ENCODE assay signal across 8 mouse cellular contexts in genomic region chr14:21481231-21481630, GRCm38 (mm10). TPM values are rescaled to one million over a fixed set of nuclear protein-coding genes. Genes with fewer than 3 reads are reported as not detected.
DNase-seq lines count a peak whose midpoint lies in the region; ATAC-seq lines count a peak whose summit lies in the region.

Gene Kat6b, plus strand, starts transcription at chr14:21481434.

- H3K79me2 ChIP-seq in macrophage (ENCODE audit: inconsistent target) = no peaks in the 10 kb centered on the region

- no peak within 1 kb of the TSS for H3K4me2 ChIP-seq in embryonic facial prominence, embryonic 12.5 days (replicated peaks)

- H3K4me3 ChIP-seq in embryonic facial prominence, embryonic 12.5 days = no peak within 1 kb of the TSS
- H3K4me3 ChIP-seq in macrophage (ENCODE audit: inconsistent target) = no peak within 1 kb of the TSS

- no peaks in the 10 kb centered on the region for H3K27me3 ChIP-seq in embryonic facial prominence, embryonic 12.5 days

- no peaks in the 10 kb centered on the region for H3K36me3 ChIP-seq in embryonic facial prominence, embryonic 12.5 days
- no peaks in the 10 kb centered on the region for H3K36me3 ChIP-seq in macrophage (ENCODE audit: inconsistent target)

- WGBS in embryonic facial prominence, embryonic 12.5 days = 88% methylated on average over 7 of the region's 7 CpGs
- WGBS in macrophage (ENCODE audit: missing documents) = 93% methylated on average over 7 of the region's 7 CpGs

- intact Hi-C loops in heart, postnatal 25 days (cut with DNase I) = no loop called here

- H3K4me1 ChIP-seq in embryonic facial prominence, embryonic 12.5 days = no peaks in the 10 kb centered on the region

- no peaks in the 10 kb centered on the region for H3K9me3 ChIP-seq in embryonic facial prominence, embryonic 12.5 days

- no peak within 1 kb of the TSS for H3K9ac ChIP-seq in embryonic facial prominence, embryonic 12.5 days

- H3K27ac ChIP-seq in embryonic facial prominence, embryonic 12.5 days = no peak within 1 kb of the TSS
- H3K27ac ChIP-seq in macrophage = no peak within 1 kb of the TSS

- DNase-seq in layer of hippocampus, adult 8-10 months (ENCODE audit: low spot score in 2 of 2) = no peak
- no peak for DNase-seq in layer of hippocampus, adult 9-10 months (ENCODE audit: low spot score)
- no peak for DNase-seq in heart, postnatal 25 days (ENCODE audit: low spot score)
- no peak for DNase-seq in liver
- DNase-seq in urinary bladder, postnatal 25 days (ENCODE audit: low spot score) = no peak
- no peak for DNase-seq in embryo, embryonic 10 days (ENCODE audit: low spot score)

- ATAC-seq in embryonic facial prominence, embryonic 12.5 days (ENCODE audit: insufficient number of reproducible peaks, insufficient read depth, low FRiP score, low TSS enrichment) = no peak

RNA-seq across cellular contexts. Expression of gene Kat6b, which starts in this region (rescaled TPM):
- 100 to 1,000 TPM; 102 to 111 (median 107) TPM for total RNA-seq in layer of hippocampus, adult 8-10 months (2022)
- 28.6 and 31.1 TPM in 2 replicates for polyA plus RNA-seq in embryonic facial prominence, embryonic 12.5 days (2016; fragmentation: Nextera tagmentation; extraction: Ambion mirVana)
- total RNA-seq in heart, postnatal 25 days (2021) = 10 to 100 TPM; 28.1 to 32.6 TPM
- total RNA-seq in macrophage (2018; cell fraction: chromatin; rRNA removed) = 100 to 1,000 TPM in 3 of 26 experiments, 10 to 100 TPM in 23; 13.5 to 109 (median 56.6) TPM
- total RNA-seq in macrophage (2018; cell fraction: cytosol; rRNA removed) = 10 to 100 TPM in 5 of 26 experiments, 1 to 10 TPM in 21; 3.1 to 11.7 (median 7.0) TPM
- 10 to 100 TPM in 25 of 26 experiments, 1 to 10 TPM in 1; 8.8 to 67.0 (median 26.7) TPM for total RNA-seq in macrophage (2018; cell fraction: nucleus; rRNA removed)
- 4.3 to 10.1 TPM (median 5.2 TPM) in 3 replicates for polyA plus RNA-seq in macrophage (2018)
